Mouse (Mus musculus): ENCODE results near the gene Sec22a.

The Sec22a gene

GRCm38 (mm10) chr16:35363150-35364062 lies at the start of gene Sec22a:
Gene Sec22a (minus strand): TSS chr16:35363918.
- peak; percentile 95 for DNase-seq (ENCODE audit: low read depth)

- DNase-seq (ENCODE audit: low read depth) = no peak
Observed at GRCm38 (mm10) chr16:35406706-35407105, 43.0 kb upstream of the Sec22a start.

GRCm38 (mm10) chr16:35406166-35406565 lies 42.4 kb upstream of the Sec22a start:
- no peak for DNase-seq (ENCODE audit: low read depth)

GRCm38 (mm10) chr16:35405348-35406080 lies 41.8 kb upstream of the Sec22a start:
- DNase-seq (ENCODE audit: low read depth) = no peak

- no peak for DNase-seq (ENCODE audit: low read depth)
Observed at GRCm38 (mm10) chr16:35404864-35405263, 41.1 kb upstream of the Sec22a start.

GRCm38 (mm10) chr16:35403891-35404290 lies 40.2 kb upstream of the Sec22a start:
- DNase-seq (ENCODE audit: low read depth) = no peak

- no peak for DNase-seq (ENCODE audit: low read depth)
Observed at GRCm38 (mm10) chr16:35403356-35403755, 39.6 kb upstream of the Sec22a start.

GRCm38 (mm10) chr16:35392813-35393212 lies 29.1 kb upstream of the Sec22a start:
- no peak for DNase-seq (ENCODE audit: low read depth)

- no peak for DNase-seq (ENCODE audit: low read depth)
Observed at GRCm38 (mm10) chr16:35385654-35386053, 21.9 kb upstream of the Sec22a start.

GRCm38 (mm10) chr16:35380048-35380447 lies 16.3 kb upstream of the Sec22a start:
- no peak for DNase-seq (ENCODE audit: low read depth)

- no peak for DNase-seq (ENCODE audit: low read depth)
Observed at GRCm38 (mm10) chr16:35379344-35379743, 15.6 kb upstream of the Sec22a start.

- no peak for DNase-seq (ENCODE audit: low read depth)
Observed at GRCm38 (mm10) chr16:35364063-35364428, 328 bp upstream of the Sec22a start.

- peak; percentile 24 for DNase-seq (ENCODE audit: low read depth)
Observed at GRCm38 (mm10) chr16:35362221-35362620, 1.5 kb downstream of the Sec22a start.

- peak; percentile 85 for DNase-seq (ENCODE audit: low read depth)
Observed at GRCm38 (mm10) chr16:35360593-35360992, 3.1 kb downstream of the Sec22a start.

GRCm38 (mm10) chr16:35357449-35357848 lies 6.3 kb downstream of the Sec22a start:
- no peak for DNase-seq (ENCODE audit: low read depth)

GRCm38 (mm10) chr16:35330451-35330850 lies 33.3 kb downstream of the Sec22a start:
- DNase-seq (ENCODE audit: low read depth) = no peak

GRCm38 (mm10) chr16:35319773-35320172 lies 43.9 kb downstream of the Sec22a start:
- no peak for DNase-seq (ENCODE audit: low read depth)

GRCm38 (mm10) chr16:35319335-35319734 lies 44.4 kb downstream of the Sec22a start:
- peak; percentile 6 for DNase-seq (ENCODE audit: low read depth)

- no peak for DNase-seq (ENCODE audit: low read depth)
Observed at GRCm38 (mm10) chr16:35318397-35318796, 45.3 kb downstream of the Sec22a start.

- DNase-seq (ENCODE audit: low read depth) = no peak
Observed at GRCm38 (mm10) chr16:35317460-35317859, 46.3 kb downstream of the Sec22a start.

GRCm38 (mm10) chr16:35316856-35317264 lies 46.9 kb downstream of the Sec22a start:
- DNase-seq (ENCODE audit: low read depth) = no peak

GRCm38 (mm10) chr16:35315496-35315895 lies 48.2 kb downstream of the Sec22a start:
- DNase-seq (ENCODE audit: low read depth) = no peak

GRCm38 (mm10) chr16:35311586-35311985 lies 52.1 kb downstream of the Sec22a start:
- DNase-seq (ENCODE audit: low read depth) = no peak

All from naive thymus-derived CD4-positive, alpha-beta T cell, adult 2 months (primary cell).